Comparison of ENCODE assay signal across 8 mouse cellular contexts in the genomic region with DNA sequence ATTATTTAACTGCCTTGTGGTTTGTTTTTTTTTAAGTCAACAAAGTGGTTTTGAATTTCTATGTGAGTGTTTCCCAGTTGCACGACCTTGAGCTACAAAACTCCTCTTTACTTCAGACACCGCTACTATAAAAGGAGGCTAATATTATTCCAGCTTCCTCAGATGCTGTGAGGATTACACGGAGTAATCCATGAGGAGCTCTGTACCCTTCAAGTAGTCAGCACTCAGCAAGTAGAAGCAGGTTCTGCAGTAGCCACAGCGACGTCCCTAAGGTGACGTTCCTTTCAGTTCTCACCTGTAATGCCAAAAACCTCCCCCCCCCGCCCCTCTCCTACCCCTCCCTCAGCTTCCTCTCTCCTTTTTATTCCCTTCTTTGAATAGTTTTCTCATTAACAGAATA. TPM values are rescaled to one million over a fixed set of nuclear protein-coding genes. Genes with fewer than 3 reads are reported as not detected.
DNase-seq lines count a peak whose midpoint lies in the region; ATAC-seq and TF ChIP-seq lines count a peak whose summit lies in the region.

No protein-coding gene starts in this region.

- H3K27me3 ChIP-seq in E14TG2a.4 (ENCODE audit: insufficient read depth, low read length) = peaks cover 14% of the 10 kb centered on the region
- no peaks in the 10 kb centered on the region for H3K27me3 ChIP-seq in heart, embryonic 16.5 days (ENCODE audit: control insufficient read depth, insufficient read depth, low read length)
- no peaks in the 10 kb centered on the region for H3K27me3 ChIP-seq in liver, embryonic 15.5 days
- no peaks in the 10 kb centered on the region for H3K27me3 ChIP-seq in cerebellum, adult 2 months (ENCODE audit: control insufficient read depth, insufficient read depth, low read length)

- H3K4me2 ChIP-seq in heart, embryonic 16.5 days (ENCODE audit: low read depth, low read length) = peak overlapping the region; percentile 95
- peak overlapping the region; percentile 91 for H3K4me2 ChIP-seq in liver, embryonic 15.5 days

- peaks cover 9% of the 10 kb centered on the region for H3K4me1 ChIP-seq in E14TG2a.4 (replicated peaks; ENCODE audit: low read depth, low read length)
- peaks cover 7% of the 10 kb centered on the region for H3K4me1 ChIP-seq in heart, embryonic 16.5 days (ENCODE audit: control insufficient read depth, insufficient read depth, low read length)
- peaks cover 23% of the 10 kb centered on the region for H3K4me1 ChIP-seq in liver, embryonic 15.5 days (replicated peaks)
- no peaks in the 10 kb centered on the region for H3K4me1 ChIP-seq in cerebellum, adult 2 months (ENCODE audit: control insufficient read depth, insufficient read depth, low read length)

- H3K27ac ChIP-seq in heart, embryonic 16.5 days (ENCODE audit: low read length) = no peak overlapping the region
- H3K27ac ChIP-seq in liver, embryonic 15.5 days (replicated peaks) = no peak overlapping the region
- no peak overlapping the region for H3K27ac ChIP-seq in cerebellum, adult 2 months (ENCODE audit: insufficient read depth, low read length)

- WGBS in heart, embryonic 16.5 days = 6% methylated on average over 7 of the region's 7 CpGs
- 9% methylated on average over 7 of the region's 7 CpGs for WGBS in liver, embryonic 15.5 days (ENCODE audit: insufficient replicate concordance)
- 7% methylated on average over 7 of the region's 7 CpGs for WGBS in cerebellum, adult 2 months

- no peak for TF ChIP-seq POLR2A in cerebellum, adult 2 months (IDR thresholded peaks at IDR 0.05; ENCODE audit: borderline replicate concordance, insufficient read depth, low read length)

- DNase-seq in heart, adult 11 months = peak; percentile 45
- no peak for DNase-seq in heart, adult 9 months (ENCODE audit: low spot score in 2 of 2)
- DNase-seq in embryo, embryonic 10.5 days (ENCODE audit: low spot score) = no peak
- no peak for DNase-seq in layer of hippocampus, postnatal 10 days (ENCODE audit: low spot score in 2 of 2)
- no peak for DNase-seq in cerebellum, adult 2 months

- H3K36me3 ChIP-seq in E14TG2a.4 (ENCODE audit: insufficient read depth, low read length) = peaks cover 19% of the 10 kb centered on the region
- H3K36me3 ChIP-seq in heart, embryonic 16.5 days (ENCODE audit: control insufficient read depth, insufficient read depth) = no peaks in the 10 kb centered on the region
- H3K36me3 ChIP-seq in liver, embryonic 15.5 days (replicated peaks) = 0 out of 2 replicates have a peak, but pooled peaks cover 4% of the 10 kb centered on the region

- H3K9ac ChIP-seq in heart, embryonic 16.5 days (ENCODE audit: low read length) = no peak overlapping the region; the same call in 1 of the 2 replicates
- H3K9ac ChIP-seq in liver, embryonic 15.5 days = no peak overlapping the region

- TF ChIP-seq CTCF in E14TG2a.4 (conservative IDR thresholded peaks at IDR 0.05; ENCODE audit: low read length) = no peak
- TF ChIP-seq CTCF in cerebellum, adult 2 months (IDR thresholded peaks at IDR 0.05; ENCODE audit: borderline replicate concordance, insufficient read depth, low read depth, low read length) = no peak

- H3K9me3 ChIP-seq in E14TG2a.4 (ENCODE audit: low read length) = no peaks in the 10 kb centered on the region
- H3K9me3 ChIP-seq in heart, embryonic 16.5 days (replicated peaks; ENCODE audit: control insufficient read depth, low read length) = no peaks in the 10 kb centered on the region
- H3K9me3 ChIP-seq in liver, embryonic 15.5 days (replicated peaks) = no peaks in the 10 kb centered on the region

- peak overlapping the region; percentile 98 for H3K4me3 ChIP-seq in E14TG2a.4 (replicated peaks; ENCODE audit: low read length)
- peak overlapping the region; percentile 98 for H3K4me3 ChIP-seq in heart, embryonic 16.5 days (ENCODE audit: low read length)
- peak overlapping the region; percentile 89 for H3K4me3 ChIP-seq in liver, embryonic 15.5 days (replicated peaks)
- H3K4me3 ChIP-seq in cerebellum, adult 2 months (replicated peaks; ENCODE audit: insufficient read depth, low read depth, low read length) = no peak overlapping the region

- ATAC-seq in heart, embryonic 16.5 days (replicated peaks; ENCODE audit: extremely low read depth, insufficient read depth, low FRiP score) = no peak
- ATAC-seq in liver, embryonic 15.5 days (ENCODE audit: insufficient read depth) = no peak

RNA-seq across cellular contexts. Expression of a gene that starts 0.4 kb away (rescaled TPM):
- 9.7 and 10.4 TPM in 2 replicates for polyA plus RNA-seq in heart, embryonic 16.5 days (2015; fragmentation: Nextera tagmentation; extraction: Ambion mirVana)
- polyA plus RNA-seq in liver, embryonic 15.5 days (2015; fragmentation: Nextera tagmentation; extraction: Ambion mirVana) = 8.7 and 10.0 TPM in 2 replicates
- total RNA-seq in layer of hippocampus, postnatal 10 days (2021) = 1 to 10 TPM; 7.3 to 7.7 TPM
- 3.6 and 3.8 TPM in 2 replicates for polyA plus RNA-seq in cerebellum, adult 2 months (2012; rRNA removed)

RNA-seq across cellular contexts. Expression of a gene that starts 33.1 kb away (rescaled TPM):
- 3.4 and 3.6 TPM in 2 replicates for polyA plus RNA-seq in heart, embryonic 16.5 days (2015; fragmentation: Nextera tagmentation; extraction: Ambion mirVana)
- polyA plus RNA-seq in liver, embryonic 15.5 days (2015; fragmentation: Nextera tagmentation; extraction: Ambion mirVana) = 0.06 and 0.14 TPM in 2 replicates
- total RNA-seq in layer of hippocampus, postnatal 10 days (2021) = 1 to 10 TPM; 2.7 TPM
- 0.31 and 0.41 TPM in 2 replicates for polyA plus RNA-seq in cerebellum, adult 2 months (2012; rRNA removed)
